Mouse (Mus musculus): ENCODE measurements around the gene Prdm16. TPM values are rescaled to one million over a fixed set of nuclear protein-coding genes. Genes with fewer than 3 reads are reported as not detected.

Gene Prdm16
- total and polyA plus RNA-seq, 3 experiments, result not detected

DNA sequence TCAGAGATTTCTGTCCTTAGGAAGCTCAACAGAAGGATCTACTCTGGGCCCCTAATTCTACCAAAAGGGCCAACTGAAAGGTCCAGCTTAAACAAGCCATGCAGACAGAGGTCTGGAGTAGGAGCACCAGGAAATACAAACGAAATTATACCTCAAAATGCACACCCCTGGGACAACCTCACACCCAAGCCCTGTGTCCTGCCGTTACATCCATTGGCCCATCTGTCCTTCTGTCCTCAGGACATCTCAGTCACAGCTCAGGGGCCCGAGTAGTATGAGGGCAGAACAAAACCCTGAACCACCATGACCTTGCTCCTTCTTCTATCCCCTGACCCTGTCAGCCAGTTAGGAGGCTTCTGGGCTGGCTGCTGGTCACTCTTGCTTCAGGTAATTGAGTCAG lies 2.7 kb downstream of the Prdm16 start:
- no peak for TF ChIP-seq HCFC1 (IDR thresholded peaks at IDR 0.05; ENCODE audit: low read depth, low read length)
- no peak for TF ChIP-seq USF2 (conservative IDR thresholded peaks at IDR 0.05; ENCODE audit: low read depth, low read length)
- TF ChIP-seq TBP (conservative IDR thresholded peaks at IDR 0.05; ENCODE audit: low read depth, low read length), result no peak
- TF ChIP-seq SIN3A (IDR thresholded peaks at IDR 0.05; ENCODE audit: low read length), result no peak
- H3K9me3 ChIP-seq (replicated peaks; ENCODE audit: low read length), result peaks cover 82% of the 10 kb centered on the region
- H3K4me2 ChIP-seq (ENCODE audit: insufficient read depth, low read depth, poor library complexity, severe bottlenecking), result no peak overlapping the region
- H3K27me3 ChIP-seq (replicated peaks), result no peaks in the 10 kb centered on the region
- no peak for DNase-seq (ENCODE audit: extremely low read depth)
- dilution Hi-C loops (cut with MboI; ENCODE audit: extremely low pct_ligation_motif_present, extremely low pct_unique_long_range_greater_than_20kb, low sequenced_read_pairs), result no loop called here
- H3K4me1 ChIP-seq (ENCODE audit: control insufficient read depth in 1 of 2, insufficient read depth in 2 of 2), result no peaks in the 10 kb centered on the region
- H3K4me3 ChIP-seq (replicated peaks in 1 of 3; ENCODE audit: low read depth in 2 of 3, low read length in 2 of 3, poor library complexity in 1 of 3), result no peak overlapping the region
- no peak overlapping the region for H3K9ac ChIP-seq (ENCODE audit: insufficient read depth, low read depth)
- H3K36me3 ChIP-seq (replicated peaks in 1 of 2; ENCODE audit: control insufficient read depth in 1 of 2, insufficient read depth in 1 of 2, low read length in 1 of 2), result no peaks in the 10 kb centered on the region
- H3K79me2 ChIP-seq (replicated peaks; ENCODE audit: control insufficient read depth, extremely low read depth, insufficient read depth, poor library complexity, severe bottlenecking), result no peaks in the 10 kb centered on the region
- in situ Hi-C loops (cut with MboI; ENCODE audit: low pct_ligation_motif_present, low pct_unique_long_range_greater_than_20kb, low sequenced_read_pairs), result no loop called here
- H3K27ac ChIP-seq (ENCODE audit: insufficient read depth, low read depth), result no peak overlapping the region

GRCm38 (mm10) chr4:154632800-154633764 lies 3.6 kb downstream of the Prdm16 start:
- dilution Hi-C loops (cut with MboI; ENCODE audit: extremely low pct_ligation_motif_present, extremely low pct_unique_long_range_greater_than_20kb, low sequenced_read_pairs), result no loop called here
- Histone ChIP-seq H3K4me2 (ENCODE audit: insufficient read depth, low read depth, poor library complexity, severe bottlenecking) (no peak overlapping the region), H3K27me3 (replicated peaks) (no peaks in the 10 kb centered on the region)

DNA sequence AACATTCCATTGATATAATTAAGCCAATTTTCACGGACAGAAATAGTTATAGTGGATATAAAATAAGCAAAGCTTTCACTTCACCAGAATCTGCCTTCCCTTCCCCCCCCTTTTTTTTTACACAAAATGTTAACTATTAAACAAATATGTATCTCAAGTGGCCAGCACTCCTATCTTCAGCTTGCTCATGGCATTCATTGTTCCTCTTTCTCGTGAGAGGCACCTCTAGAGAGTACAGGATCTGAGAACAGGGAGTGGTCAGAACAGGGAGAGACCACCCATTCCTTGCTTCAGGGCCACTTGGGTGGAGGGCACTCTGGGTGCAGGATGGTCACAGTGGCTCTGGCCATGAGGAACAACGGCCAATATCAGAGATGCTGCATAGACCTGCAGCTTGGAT lies 5.9 kb downstream of the Prdm16 start:
- in situ Hi-C loops (cut with MboI; ENCODE audit: low pct_ligation_motif_present, low pct_unique_long_range_greater_than_20kb, low sequenced_read_pairs) (no loop called here), dilution Hi-C loops (cut with MboI; ENCODE audit: extremely low pct_ligation_motif_present, extremely low pct_unique_long_range_greater_than_20kb, low sequenced_read_pairs) (no loop called here)
- Histone ChIP-seq H3K9me3 (replicated peaks; ENCODE audit: low read length) (peaks cover 87% of the 10 kb centered on the region), H3K4me2 (ENCODE audit: insufficient read depth, low read depth, poor library complexity, severe bottlenecking) (no peak overlapping the region), H3K27me3 (replicated peaks) (no peaks in the 10 kb centered on the region), H3K4me3 (replicated peaks in 1 of 3; ENCODE audit: low read depth in 2 of 3, low read length in 2 of 3, poor library complexity in 1 of 3) (no peak overlapping the region), H3K36me3 (replicated peaks in 1 of 2; ENCODE audit: control insufficient read depth in 1 of 2, insufficient read depth in 1 of 2, low read length in 1 of 2) (no peaks in the 10 kb centered on the region), H3K4me1 (ENCODE audit: control insufficient read depth in 1 of 2, insufficient read depth in 2 of 2) (no peaks in the 10 kb centered on the region), H3K27ac (ENCODE audit: insufficient read depth, low read depth) (no peak overlapping the region), H3K9ac (ENCODE audit: insufficient read depth, low read depth) (no peak overlapping the region), H3K79me2 (replicated peaks; ENCODE audit: control insufficient read depth, extremely low read depth, insufficient read depth, poor library complexity, severe bottlenecking) (no peaks in the 10 kb centered on the region)
- TF ChIP-seq ELF1 (IDR thresholded peaks at IDR 0.05; ENCODE audit: low read depth, low read length) (no peak), MAFK (IDR thresholded peaks at IDR 0.05; ENCODE audit: insufficient replicate concordance, low read length) (no peak), MAZ (IDR thresholded peaks at IDR 0.05; ENCODE audit: low read depth, low read length) (no peak), RCOR1 (conservative IDR thresholded peaks at IDR 0.05; ENCODE audit: low read depth, low read length) (no peak), BHLHE40 (IDR thresholded peaks at IDR 0.05; ENCODE audit: low read depth, low read length) (no peak), MXI1 (IDR thresholded peaks at IDR 0.05; ENCODE audit: low read depth, low read length) (no peak), TCF12 (IDR thresholded peaks at IDR 0.05; ENCODE audit: low read depth, low read length) (no peak), CHD1 (IDR thresholded peaks at IDR 0.05; ENCODE audit: low read depth, low read length) (no peak), JUND (conservative IDR thresholded peaks at IDR 0.05; ENCODE audit: low read depth, low read length) (no peak), UBTF (IDR thresholded peaks at IDR 0.05; ENCODE audit: low read depth, low read length) (no peak), SMC3 (IDR thresholded peaks at IDR 0.05; ENCODE audit: low read depth, low read length) (no peak), CTCF (conservative IDR thresholded peaks at IDR 0.05 in 1 of 2, IDR thresholded peaks at IDR 0.05 in 1 of 2; ENCODE audit: low read depth in 2 of 2, low read length in 2 of 2) (no peak), POLR2AphosphoS2 (IDR thresholded peaks at IDR 0.05; ENCODE audit: low read depth, low read length) (no peak), KAT2A (IDR thresholded peaks at IDR 0.05; ENCODE audit: insufficient replicate concordance, low read length) (no peak), E2F4 (IDR thresholded peaks at IDR 0.05; ENCODE audit: insufficient replicate concordance, low read depth, low read length) (no peak)
- DNase-seq (ENCODE audit: extremely low read depth), result no peak

More at GRCm38 (mm10) chr4:154632800-154633764, 3.6 kb downstream of the Prdm16 start:
- Histone ChIP-seq H3K27ac (ENCODE audit: insufficient read depth, low read depth) (no peak overlapping the region), H3K4me3 (replicated peaks in 1 of 3; ENCODE audit: low read depth in 2 of 3, low read length in 2 of 3, poor library complexity in 1 of 3) (no peak overlapping the region), H3K36me3 (replicated peaks in 1 of 2; ENCODE audit: control insufficient read depth in 1 of 2, insufficient read depth in 1 of 2, low read length in 1 of 2) (no peaks in the 10 kb centered on the region), H3K9me3 (replicated peaks; ENCODE audit: low read length) (peaks cover 82% of the 10 kb centered on the region), H3K79me2 (replicated peaks; ENCODE audit: control insufficient read depth, extremely low read depth, insufficient read depth, poor library complexity, severe bottlenecking) (no peaks in the 10 kb centered on the region), H3K9ac (ENCODE audit: insufficient read depth, low read depth) (no peak overlapping the region), H3K4me1 (ENCODE audit: control insufficient read depth in 1 of 2, insufficient read depth in 2 of 2) (no peaks in the 10 kb centered on the region)
- TF ChIP-seq ELF1 (IDR thresholded peaks at IDR 0.05; ENCODE audit: low read depth, low read length) (no peak), POLR2AphosphoS2 (IDR thresholded peaks at IDR 0.05; ENCODE audit: low read depth, low read length) (no peak), MAFK (IDR thresholded peaks at IDR 0.05; ENCODE audit: insufficient replicate concordance, low read length) (no peak), MYC (IDR thresholded peaks at IDR 0.05; ENCODE audit: low read depth, low read length) (no peak), SMC3 (IDR thresholded peaks at IDR 0.05; ENCODE audit: low read depth, low read length) (no peak), CHD2 (IDR thresholded peaks at IDR 0.05; ENCODE audit: low read length) (no peak), EP300 (IDR thresholded peaks at IDR 0.05; ENCODE audit: low read length) (no peak), IRF4 (IDR thresholded peaks at IDR 0.05; ENCODE audit: low read depth, low read length) (no peak), JUN (IDR thresholded peaks at IDR 0.05; ENCODE audit: insufficient read depth, low read depth, low read length) (no peak), MAX (IDR thresholded peaks at IDR 0.05; ENCODE audit: low read length) (no peak), ZNF384 (IDR thresholded peaks at IDR 0.05; ENCODE audit: low read depth, low read length) (no peak), TBP (conservative IDR thresholded peaks at IDR 0.05; ENCODE audit: low read depth, low read length) (no peak), ZMIZ1 (IDR thresholded peaks at IDR 0.05; ENCODE audit: low read depth, low read length) (no peak)
- DNase-seq (ENCODE audit: extremely low read depth), result no peak
- in situ Hi-C loops (cut with MboI; ENCODE audit: low pct_ligation_motif_present, low pct_unique_long_range_greater_than_20kb, low sequenced_read_pairs), result no loop called here
